ENCODE assay signal across 7 mouse cellular contexts in the genomic region with DNA sequence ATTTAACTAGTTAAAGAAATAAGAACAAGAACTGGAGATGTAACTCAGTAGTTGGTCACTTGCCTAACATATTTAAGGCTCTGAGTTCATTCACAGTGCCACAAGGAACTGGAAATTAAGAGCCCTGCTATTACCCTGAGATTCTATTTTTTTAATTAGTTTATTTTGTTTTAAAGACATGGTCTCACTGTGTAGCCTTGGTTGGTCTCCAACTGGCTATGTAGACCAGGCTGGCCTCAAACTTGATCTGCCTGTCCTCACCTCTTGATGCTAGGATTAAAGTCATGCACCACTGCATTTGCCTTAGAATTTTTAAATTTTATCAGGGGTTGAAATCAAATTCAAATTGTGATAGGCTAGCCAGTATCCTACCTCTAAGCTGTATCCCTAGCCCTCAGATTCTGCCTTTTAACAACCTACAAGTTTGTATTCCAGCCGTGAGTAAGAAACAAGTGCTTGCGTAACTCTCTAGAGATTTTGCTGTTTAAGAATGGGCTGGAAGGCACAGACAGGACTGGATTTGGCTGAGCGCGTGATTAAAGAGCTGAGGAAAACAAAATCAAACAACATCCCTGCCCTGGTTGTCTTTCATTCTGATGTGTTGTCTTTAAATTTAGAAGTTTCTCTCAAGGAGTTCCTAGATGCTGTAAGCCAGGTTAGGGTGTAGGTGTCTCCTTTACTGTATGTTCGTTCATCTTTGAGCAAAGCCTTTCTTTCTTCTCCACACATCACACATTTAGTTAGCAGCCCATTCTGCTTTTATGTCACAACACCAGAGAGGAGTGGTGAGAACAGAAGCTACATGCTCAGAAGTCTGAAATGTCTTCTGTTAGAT. TPM values are rescaled to one million over a fixed set of nuclear protein-coding genes. Genes with fewer than 3 reads are reported as not detected.
"Had no signal": no experiment of that assay in that cellular context is flagged by ENCODE, and none has a peak within 500 bp of the region (broad histone marks: within the 10 kb centered on the region; RNA-seq: fewer than 3 reads in every experiment).

No protein-coding gene starts in this region.

RNA-seq across cellular contexts. Expression of a gene that starts 58.9 kb away (rescaled TPM):
- polyA plus RNA-seq: intestine, embryonic 16.5 days; limb, embryonic 10.5 days; lung, adult 2 months; macrophage; midbrain, embryonic 12.5 days; midbrain, embryonic 16.5 days; urinary bladder, adult 2 months had no signal
